Mouse (Mus musculus): ENCODE measurements at regions not wholly inside any gene's neighbourhood (a gene's known extent, or its start where the extent isn't known, plus 50 kb on each side); places are given as distances from the start of the nearest gene placed in this dataset.

DNA sequence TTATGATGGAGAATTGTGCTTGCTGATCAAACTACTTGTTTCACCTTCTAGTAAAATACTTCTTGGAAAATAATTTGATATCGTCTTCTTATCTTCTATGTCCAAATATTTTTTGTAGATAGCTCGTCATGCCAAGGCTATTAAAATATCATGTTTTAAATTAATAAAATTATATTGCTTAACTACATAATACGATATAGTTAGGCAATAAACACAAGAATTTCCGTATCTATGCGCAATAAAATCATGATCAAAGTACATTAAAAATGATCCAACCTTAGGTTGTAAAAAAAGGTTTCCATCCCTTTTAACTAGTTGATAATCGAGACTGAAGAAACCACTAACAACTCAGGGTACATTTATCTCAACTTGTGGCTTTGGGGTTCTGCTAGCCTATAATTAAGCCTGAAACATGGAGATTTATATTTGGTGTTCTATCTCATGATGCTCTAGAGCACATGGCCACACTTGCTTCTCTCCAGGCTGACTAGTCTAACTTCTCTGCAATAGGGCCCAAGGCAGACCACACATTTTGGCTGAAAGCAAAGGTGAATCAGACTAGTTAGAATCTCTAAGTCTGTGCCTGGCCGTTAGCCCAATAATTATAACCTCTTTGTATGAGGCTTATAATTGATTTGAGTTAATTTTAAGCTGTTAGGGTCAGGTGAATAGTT is 314.5 kb downstream of the Plod2 start:
- in situ Hi-C loops (cut with MboI, MseI): loop anchor here (25.0 kb wide), 2 partner anchors 344 to 694 kb away; no protein-coding TSS in a partner anchor

DNA sequence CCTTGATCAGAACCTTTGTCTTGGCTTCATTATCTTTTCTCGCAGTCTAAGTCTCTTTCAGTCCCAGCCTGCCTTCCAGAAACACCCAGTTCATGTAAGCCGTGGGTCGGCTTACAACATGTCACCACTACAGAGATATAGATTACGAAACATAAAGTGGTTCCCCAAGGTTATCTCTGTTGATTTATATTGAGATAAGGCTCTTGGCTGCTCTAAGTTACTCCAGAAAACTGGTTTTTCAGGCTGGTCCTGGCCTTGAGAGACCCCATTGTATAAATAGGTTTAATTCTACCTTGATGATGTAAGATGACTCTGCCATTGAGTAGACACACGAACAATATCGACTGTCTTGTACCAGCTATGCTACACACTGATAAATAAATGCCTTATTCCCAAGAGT is 323.8 kb downstream of the Plod2 start:
- in situ Hi-C loops (cut with MboI, MseI): loop anchor here (25.0 kb wide), 2 partner anchors 354 to 704 kb away; no protein-coding TSS in a partner anchor

DNA sequence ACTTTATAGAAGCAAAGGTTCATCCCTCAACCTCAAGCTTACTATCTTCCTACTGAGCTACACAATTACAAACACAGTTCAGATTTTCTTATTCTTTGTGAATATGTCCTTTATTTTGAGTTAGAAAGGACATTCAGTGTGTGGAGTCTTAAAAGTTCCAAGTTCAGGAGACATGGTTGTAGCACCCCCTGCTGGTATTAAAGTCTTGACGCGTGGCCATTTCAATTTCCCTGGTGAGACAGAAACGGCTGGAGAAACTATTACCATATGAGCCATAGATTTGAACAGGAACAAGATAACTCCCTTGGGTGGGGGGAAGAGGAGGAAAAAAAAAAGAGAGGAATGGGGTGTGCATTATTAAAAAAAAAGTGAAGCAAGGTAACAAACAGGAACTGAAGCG is 336.6 kb downstream of the Plod2 start:
- in situ Hi-C loops (cut with MboI, MseI): no loop called here

DNA sequence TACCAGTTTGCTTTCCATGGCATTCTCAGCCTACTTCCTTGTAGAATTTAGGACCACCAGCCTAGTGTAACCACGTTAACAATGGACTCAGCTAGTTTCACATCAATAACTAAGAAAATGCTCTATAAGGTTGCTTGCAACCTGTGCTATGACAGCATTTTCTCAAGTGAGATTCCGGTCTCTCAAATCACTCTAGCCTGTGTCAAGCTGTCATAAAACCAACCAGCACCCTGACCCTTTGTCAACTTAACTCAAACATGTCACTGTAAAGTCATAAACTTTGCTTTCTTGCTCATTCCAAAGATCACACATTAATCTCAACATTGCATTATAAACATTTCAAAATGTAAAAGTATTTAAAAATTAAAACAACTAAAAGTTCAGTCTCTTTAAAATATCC is 337.8 kb downstream of the Plod2 start:
- in situ Hi-C loops (cut with MboI, MseI): no loop called here

DNA sequence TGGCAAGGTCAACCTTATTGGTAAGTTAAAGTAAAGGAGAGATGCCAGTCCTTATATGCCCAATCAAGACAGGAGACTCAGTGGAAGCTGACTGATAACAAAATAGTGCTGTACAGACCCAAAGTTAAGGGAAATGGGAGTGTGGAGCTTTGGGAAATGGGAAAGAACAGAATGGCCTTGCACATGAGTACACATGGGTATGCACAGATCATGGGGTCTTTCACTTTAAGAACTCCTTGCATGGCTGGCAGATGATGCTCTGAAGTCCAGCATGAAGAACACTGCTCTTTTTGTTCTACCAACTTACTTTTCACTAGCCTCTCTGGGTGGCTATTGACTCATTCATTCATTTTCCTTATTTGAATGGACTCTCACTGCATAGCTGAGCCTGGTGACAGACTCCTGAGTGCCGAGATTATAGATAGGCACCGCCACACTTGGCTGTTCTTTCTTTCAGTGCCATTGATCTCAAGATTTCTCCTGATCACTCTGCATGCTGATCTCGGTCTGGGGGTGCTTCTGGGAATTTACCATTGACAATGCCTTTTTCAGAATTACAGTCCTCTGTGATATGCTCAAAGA is 340.3 kb downstream of the Plod2 start:
- in situ Hi-C loops (cut with MboI, MseI): no loop called here

DNA sequence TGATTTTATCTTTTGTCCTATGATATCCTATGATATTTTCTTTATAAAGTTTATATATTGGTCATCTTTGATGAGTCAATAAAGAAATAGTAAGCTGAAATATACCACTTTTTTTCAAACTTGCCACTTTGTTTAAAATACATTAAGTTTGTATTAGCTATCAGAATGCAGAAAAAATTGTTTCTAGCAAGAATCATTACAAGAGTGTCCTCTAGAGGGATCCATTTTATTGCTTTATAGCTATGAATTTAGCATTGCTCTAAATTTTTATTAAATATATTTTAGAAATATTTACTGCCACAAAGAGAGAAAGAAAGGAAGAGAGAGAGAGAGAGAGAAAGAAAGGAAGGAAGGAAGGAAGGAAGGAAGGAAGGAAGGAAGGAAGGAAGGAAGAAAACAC is 348.0 kb downstream of the Plod2 start:
- in situ Hi-C loops (cut with MboI, MseI): no loop called here

DNA sequence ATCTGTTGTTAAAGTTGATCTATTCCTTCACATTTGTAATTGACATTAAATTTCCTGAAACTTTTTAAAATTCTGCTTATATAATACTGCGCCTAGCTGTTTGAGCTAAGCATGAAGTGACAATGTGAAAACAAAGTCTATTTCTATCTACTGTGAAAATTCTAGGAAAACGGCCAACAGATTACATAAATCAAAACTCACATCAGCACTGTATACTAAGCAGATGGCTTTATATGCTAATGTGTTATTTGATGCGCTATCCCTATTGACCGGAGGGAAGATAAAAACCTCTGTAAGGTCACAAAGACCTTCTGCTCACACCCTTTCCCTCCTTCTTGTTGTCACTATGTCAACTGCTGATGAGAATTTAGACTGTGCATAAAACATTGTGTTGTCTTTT is 357.7 kb downstream of the Plod2 start:
- in situ Hi-C loops (cut with MboI, MseI): no loop called here

DNA sequence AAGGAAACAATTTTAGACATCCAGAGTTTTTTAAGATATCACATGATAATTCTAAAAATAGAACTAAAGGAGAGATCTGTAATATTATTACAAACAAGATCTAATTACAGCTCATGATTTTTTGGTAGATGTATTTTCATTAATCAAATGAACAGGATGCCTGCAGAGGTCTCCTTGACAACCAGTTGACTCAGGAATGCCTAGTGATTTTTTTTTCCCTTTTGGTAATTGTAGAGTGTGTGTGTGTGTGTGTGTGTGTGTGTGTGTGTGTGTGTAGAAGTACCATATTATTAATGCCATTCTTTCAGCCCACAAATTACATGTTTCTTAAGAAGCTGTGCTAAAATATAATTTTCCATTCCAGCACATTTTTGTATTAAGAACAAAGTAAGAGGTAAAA is 365.1 kb downstream of the Plod2 start:
- in situ Hi-C loops (cut with MboI, MseI): no loop called here

DNA sequence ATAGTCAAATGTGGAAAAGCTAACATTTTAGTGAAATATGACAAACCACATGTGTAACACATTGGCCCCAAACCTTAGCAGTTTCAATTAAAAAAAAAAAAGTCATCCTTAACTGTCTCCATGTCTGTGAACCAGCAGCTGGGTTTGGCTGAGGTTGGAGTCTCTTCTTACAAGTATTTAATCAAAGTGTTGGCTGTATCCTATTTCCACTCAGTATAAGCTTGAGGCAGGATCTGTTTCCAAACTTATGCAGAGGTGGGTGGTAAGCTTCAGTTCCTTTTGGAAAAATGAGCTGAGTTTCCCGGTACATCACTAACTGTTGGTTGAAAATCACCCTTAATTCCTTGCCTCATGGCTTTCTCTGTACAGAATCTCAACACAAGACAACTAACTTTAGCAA is 377.4 kb downstream of the Plod2 start:
- in situ Hi-C loops (cut with MboI, MseI): no loop called here

DNA sequence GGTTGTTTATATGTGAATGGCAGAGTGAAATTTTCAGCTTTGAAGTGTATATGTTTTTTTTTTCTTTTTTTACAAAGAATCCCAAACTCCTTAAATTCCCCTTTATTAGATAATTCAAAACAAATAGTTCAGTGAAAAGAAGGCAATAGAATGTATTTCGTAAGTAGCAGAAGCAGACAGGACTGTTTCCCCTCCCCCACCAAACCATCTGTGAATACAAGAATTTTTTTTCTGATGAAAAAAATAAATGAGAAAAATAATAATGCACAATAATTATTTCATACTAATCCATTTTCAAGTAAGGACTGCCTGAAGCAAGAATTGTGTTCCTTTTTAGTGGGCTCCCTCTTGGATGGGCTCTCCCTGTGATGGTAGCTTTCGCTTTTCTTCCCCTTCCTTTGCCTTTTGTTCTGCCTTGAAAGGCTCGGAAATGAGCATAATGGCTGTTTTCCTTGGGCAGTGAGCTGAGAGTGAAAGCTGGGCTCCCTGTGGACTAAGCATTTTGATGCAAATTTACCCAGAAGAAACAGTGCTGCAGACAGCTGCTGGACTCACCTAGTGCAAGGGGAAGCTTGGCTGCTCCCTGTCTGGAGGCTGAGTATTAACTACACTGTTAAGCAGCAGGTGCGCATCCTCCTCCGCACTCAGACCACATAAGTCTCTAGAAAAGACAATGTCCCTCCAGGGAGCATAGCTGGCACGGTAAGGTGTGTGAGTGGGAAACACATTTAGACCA is 388.4 kb downstream of the Plod2 start:
- in situ Hi-C loops (cut with MboI, MseI): no loop called here

DNA sequence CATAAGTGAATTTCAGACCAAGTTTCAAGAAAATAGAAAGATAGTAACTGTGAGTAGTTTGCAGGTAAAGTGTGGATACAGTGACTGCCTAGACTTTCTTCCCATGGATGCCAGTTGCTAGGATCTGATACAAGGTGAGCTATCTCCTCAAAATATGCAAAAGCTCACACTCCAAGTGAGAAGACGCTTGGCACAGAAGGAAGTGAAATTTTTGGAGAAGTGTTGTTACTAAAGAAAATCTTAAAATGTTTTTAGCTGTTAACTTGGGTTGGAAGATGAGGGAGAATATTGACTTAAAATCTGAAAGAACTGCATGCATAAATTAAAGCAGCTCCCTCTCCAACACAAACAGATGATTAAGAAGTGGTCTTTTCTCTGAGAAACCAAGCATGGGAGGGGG is 395.8 kb downstream of the Plod2 start:
- in situ Hi-C loops (cut with MboI, MseI): loop anchor here (5.0 kb wide), 1 partner anchor 106 kb away; no protein-coding TSS in a partner anchor

DNA sequence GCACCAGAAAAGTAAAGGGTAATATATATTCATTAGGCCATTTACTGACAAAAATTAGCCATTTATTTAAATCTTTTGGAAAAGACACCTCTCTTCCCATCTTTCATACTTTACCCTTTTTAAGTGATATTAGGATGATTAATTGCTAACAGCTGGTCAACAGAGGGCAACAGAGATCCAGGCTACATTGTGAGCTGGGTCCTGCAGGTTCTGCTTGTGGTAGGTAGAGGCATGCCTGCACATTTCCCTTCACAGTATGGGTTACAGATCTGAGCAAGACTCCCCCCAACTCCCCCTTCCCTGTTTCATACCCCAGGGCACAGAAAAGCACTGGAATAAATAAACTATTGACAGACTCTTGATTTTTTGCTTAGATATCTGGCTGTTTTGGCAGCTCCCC is 408.1 kb downstream of the Plod2 start:
- in situ Hi-C loops (cut with MboI, MseI): no loop called here

DNA sequence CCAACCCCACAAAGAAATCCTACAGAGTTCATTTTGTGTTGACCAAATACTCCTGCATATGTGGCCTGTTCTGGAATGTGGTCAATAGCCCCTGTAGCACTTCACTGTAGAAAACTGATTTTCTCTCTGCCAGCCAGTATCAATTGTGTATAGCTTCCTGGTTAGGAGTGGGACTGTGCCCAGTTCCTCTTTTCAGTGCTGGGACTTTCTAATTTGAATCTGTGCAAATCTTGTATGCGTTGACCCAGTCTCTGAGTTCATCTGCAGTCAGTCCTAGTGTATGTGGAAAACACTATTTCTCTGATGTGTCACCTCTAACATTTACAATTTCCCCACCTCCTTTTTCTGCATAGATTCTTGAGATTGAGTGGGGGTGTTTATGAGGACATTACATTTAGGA is 421.3 kb downstream of the Plod2 start:
- in situ Hi-C loops (cut with MboI, MseI): no loop called here

DNA sequence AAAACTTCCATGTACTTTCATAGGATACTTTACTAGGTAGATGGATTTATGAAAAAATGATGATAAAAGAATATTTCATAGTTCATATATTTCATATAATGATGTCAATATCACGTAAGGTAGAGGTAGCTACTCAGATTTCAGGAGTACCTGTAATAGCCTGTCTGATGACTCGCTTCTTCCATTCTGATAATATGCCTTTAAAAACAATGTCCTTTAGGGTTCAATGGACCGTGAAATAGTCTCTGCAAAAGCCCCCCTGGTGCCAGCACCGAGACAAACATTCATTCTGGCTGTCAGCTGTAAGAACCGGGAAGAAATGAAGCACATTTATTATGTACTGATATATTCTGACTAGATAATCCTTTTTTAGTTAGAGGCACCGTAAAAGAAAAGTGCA is 449.7 kb downstream of the Plod2 start:
- in situ Hi-C loops (cut with MboI, MseI): no loop called here

DNA sequence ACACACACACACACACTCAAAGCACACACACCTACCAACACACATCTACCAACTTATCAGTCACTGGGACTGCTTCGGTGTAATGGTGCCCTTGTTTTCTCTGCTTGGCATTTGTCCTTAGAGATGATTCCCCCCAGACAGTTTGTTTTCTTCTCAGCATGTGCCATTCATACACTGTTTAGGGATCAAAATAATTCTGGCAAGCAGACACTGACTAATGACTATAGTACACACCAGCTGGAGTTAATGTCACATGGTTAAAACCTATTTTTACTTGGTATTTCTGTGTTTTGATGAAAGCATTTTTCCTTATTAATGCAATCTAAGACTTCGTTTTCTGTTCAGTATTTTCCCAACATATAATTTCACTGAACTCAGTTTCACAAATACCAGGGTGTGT is 454.1 kb downstream of the Plod2 start:
- in situ Hi-C loops (cut with MboI, MseI): no loop called here

DNA sequence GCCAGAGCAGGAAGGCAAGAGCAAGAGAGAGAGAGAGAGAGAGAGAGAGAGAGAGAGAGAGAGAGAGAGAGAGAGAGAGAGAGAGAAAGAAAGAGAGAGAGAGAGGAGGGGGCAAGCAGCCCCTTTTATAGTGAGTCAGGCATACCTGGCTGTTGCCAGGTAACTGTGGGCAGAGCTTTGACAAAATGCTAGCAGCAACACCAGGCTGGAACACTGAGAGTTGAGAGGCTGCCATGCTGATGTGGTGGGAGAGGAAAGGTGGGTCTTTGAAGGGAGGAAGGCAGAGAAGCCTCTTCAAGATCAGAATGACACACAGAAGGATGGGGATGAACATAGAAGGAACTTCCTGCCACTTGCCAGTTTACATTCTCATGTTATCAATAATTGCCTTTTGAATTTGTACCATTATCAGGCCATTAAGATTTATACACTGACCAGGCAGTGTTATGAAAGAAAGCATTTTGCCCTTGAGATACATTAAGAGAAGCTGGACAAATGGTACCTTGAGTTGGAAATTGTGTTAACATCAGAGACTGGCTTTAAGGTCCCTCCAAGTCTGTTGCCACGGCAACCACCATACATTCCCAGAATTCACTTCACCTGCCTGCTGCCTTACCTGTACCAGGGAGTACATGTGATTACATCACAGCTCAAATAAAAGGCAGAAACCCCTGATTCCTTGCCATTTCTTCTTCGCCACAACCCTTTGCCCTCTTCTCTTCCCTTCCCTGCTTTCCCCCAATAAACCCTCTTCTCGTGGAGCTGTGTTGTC is 463.3 kb downstream of the Plod2 start:
- in situ Hi-C loops (cut with MboI, MseI): loop anchor here (5.0 kb wide), 1 partner anchor 37 kb away; no protein-coding TSS in a partner anchor

DNA sequence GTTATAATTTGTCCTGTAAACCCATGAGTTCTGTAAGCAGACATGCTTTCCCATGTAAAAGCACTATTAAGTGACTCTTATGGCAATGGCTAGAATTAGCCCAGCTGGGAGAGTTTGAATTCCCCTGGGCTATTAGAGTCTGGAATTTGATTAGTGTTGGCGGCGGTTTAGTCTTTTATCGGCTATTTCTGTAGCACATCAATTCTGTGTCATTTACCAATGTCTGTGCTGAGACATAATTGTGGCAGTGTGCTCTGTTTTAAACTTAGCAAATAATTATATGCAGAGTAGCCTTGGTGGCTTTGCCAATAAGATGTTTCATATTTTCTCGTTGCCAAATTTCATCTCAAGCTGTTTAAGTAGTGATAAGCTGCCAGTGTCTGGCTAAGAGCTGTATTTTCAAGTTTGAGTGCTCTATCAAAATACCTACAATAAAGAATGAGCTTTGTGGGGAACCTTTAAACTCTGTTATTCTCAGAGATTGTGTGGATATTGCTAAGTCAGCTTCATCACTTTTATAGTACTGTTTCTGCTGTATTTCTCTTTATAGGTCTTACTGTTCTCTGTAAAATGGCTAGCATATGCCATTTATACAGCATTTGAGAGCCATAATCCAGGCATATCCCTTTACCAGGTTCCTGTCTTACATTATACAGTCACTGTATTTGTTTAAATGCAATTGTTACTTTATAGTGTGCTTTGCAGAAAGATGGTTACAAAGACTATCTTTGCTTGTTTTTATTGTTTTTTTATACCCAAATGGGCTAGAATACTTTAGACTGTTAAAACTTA is 466.7 kb downstream of the Plod2 start:
- in situ Hi-C loops (cut with MboI, MseI): loop anchor here (5.0 kb wide), 1 partner anchor 34 kb away; no protein-coding TSS in a partner anchor

DNA sequence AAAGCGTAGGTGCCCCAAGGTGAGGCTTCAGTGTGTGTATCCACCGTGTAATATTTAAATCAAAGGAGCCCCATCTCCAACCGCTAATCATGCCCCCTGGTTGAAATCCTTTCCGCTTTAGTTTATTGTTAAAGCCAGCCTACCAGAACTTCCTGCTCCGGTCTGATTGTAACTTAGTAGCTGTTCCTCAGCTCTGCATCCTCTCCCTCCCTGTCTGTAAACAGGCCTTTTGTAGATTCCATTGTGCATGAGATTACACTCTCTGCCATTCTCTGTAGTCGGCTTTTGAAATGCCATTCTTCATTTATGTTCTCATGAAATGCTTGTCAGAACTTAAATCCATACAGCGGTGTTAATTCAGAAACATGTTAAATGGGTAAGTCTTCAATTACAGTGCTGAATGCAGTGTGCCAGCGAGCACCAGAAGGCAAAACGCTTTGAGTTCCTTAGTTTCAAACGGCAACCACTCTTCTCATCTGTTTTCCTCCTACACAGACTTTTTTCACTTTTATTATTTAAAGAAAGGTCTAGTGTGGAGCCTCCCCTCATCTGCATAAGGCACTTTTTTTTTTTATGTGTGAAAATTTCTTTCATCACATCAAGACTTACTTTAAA is 502.4 kb downstream of the Plod2 start:
- in situ Hi-C loops (cut with MboI, MseI): loop anchor here (5.0 kb wide), 1 partner anchor 37 kb away; no protein-coding TSS in a partner anchor

DNA sequence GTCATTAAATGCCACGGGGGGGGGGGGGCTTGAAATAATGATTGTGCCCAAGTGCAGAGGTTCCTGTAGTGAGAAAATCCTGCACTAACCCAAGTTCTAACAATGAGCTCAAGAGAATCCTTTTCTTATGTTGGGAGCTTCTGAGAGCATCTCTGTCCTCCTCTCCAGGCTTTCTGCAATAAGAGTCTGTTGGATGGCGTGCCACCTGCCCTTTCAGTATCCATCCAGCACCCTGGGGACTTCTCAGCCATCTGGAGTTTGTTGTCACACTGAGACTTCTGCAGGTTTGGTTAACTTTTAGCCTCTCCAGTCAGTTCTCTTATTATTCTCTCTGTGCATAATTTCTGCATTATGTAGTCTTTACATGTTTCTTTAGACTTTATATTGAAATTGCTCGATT is 530.1 kb downstream of the Plod2 start:
- in situ Hi-C loops (cut with MboI, MseI): no loop called here

DNA sequence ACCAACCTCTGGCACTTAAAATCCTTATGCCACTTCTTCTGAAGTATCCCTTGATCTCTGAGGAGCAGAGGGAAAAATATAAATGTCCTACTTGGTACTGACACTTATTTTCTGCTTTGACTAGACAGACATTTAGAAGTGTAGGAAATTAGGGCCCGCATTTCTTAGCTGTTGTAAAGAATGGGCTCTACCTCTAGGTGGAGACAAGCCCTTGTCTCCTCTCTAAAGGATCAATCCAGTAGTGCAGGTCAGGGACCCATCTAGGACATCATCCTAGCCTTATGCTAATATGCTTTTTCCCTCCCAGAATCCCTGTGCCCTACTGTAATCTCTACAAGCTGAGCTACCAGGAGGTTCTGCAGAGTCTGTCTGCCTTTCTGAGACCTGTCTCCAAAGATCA is 541.1 kb downstream of the Plod2 start:
- in situ Hi-C loops (cut with MboI, MseI): no loop called here
